Mouse (Mus musculus): ENCODE measurements around the gene Hdgfl3. TPM values are rescaled to one million over a fixed set of nuclear protein-coding genes. Genes with fewer than 3 reads are reported as not detected.

Gene Hdgfl3
- polyA plus RNA-seq, 1 experiment from 2014 or later: 54.4 TPM

DNA sequence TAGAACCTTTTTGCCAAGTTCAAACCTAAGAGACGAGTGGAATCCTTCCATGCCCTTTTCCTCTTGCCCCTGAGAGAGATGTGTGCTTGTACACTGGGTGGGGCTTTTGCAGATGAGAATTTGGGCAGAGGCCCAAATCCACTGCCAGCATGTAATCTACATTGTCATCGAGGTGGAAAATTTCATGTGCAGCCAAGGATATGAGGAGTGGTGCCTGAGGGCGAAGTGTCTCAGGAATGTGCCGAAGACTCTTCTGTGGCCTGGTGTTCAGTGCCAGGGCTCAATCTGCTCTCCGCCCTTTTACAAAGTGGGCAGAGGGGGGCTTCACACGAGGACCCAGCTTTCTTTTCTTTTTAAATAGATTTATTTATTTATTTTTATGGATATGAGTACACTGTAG lies 59.6 kb downstream of the Hdgfl3 start:
- WGBS: 66% methylated on average over 6 of the region's 6 CpGs

DNA sequence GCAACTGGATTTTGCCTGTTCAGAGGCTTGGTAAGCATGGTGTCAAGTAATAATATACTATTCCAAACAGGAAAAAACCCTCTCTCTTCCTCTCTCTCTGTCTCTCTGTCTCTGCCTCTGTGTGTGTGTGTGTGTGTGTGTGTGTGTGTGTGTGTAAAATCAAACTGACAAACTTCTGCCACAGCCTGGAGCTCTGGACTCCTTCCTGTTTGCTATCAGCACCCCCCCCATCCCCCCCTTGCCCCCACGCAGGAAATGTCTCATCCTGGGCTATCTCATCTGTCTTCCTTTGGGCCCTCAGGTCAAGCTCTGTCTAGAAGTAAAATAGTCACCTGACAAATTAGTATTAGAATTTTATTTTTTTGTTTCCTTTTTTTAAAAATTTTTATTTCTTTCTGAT lies 60.5 kb downstream of the Hdgfl3 start:
- H3K27ac ChIP-seq (ENCODE audit: low read length): no peak overlapping the region
- H3K4me2 ChIP-seq (ENCODE audit: low read length): no peak overlapping the region
- H3K9me3 ChIP-seq (ENCODE audit: control insufficient read depth, low read length): no peaks in the 10 kb centered on the region
- peaks cover 2% of the 10 kb centered on the region; the same call in 1 of the 2 replicates for H3K4me1 ChIP-seq (replicated peaks; ENCODE audit: control insufficient read depth, insufficient read depth, low read length)
- WGBS: 92% methylated on average over 1 of the region's 1 CpGs
- H3K36me3 ChIP-seq (ENCODE audit: control insufficient read depth, insufficient read depth): no peaks in the 10 kb centered on the region
- no peaks in the 10 kb centered on the region for H3K27me3 ChIP-seq (replicated peaks; ENCODE audit: control insufficient read depth, insufficient read depth, low read length)
- H3K9ac ChIP-seq (replicated peaks; ENCODE audit: low read depth, low read length): no peak overlapping the region
- H3K4me3 ChIP-seq (replicated peaks; ENCODE audit: low read length): no peak overlapping the region
- ATAC-seq: no peak

More for the DNA sequence above, 59.6 kb downstream of the Hdgfl3 start:
- Histone ChIP-seq H3K4me1 (replicated peaks; ENCODE audit: control insufficient read depth, insufficient read depth, low read length) (no peaks in the 10 kb centered on the region), H3K4me3 (replicated peaks; ENCODE audit: low read length) (no peak overlapping the region), H3K27me3 (replicated peaks; ENCODE audit: control insufficient read depth, insufficient read depth, low read length) (no peaks in the 10 kb centered on the region), H3K27ac (ENCODE audit: low read length) (no peak overlapping the region), H3K36me3 (ENCODE audit: control insufficient read depth, insufficient read depth) (no peaks in the 10 kb centered on the region), H3K9ac (replicated peaks; ENCODE audit: low read depth, low read length) (no peak overlapping the region), H3K4me2 (ENCODE audit: low read length) (no peak overlapping the region), H3K9me3 (ENCODE audit: control insufficient read depth, low read length) (no peaks in the 10 kb centered on the region)
- 0 out of 2 replicates have a peak, but pooled peaks have one; percentile 32 for ATAC-seq

DNA sequence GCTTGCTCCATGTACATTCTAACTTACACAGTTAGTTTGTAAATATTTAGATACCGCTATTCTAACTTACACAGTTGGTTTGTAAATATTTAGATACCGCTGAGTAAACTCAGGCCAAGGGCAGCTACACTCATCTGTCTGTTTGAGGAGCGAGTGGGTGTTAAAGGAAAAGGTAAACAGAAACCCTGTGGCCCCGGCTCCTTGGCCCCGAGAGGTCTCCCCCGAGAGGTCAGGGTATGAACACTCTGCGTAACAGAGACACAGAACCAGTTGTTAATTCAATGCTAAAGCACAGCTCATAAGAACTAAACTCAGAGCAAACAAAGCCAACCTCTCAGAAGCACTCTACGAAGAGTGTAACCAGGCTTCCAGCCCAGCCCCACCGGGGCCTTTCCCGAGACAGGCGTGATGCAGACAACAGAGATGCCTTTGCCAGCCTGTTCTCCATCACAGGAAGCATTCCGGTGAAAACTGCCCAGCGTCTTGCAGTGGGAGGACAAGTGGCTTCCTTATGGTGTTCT lies 61.7 kb downstream of the Hdgfl3 start:
- Histone ChIP-seq H3K27ac (ENCODE audit: low read length) (no peak overlapping the region), H3K27me3 (replicated peaks; ENCODE audit: control insufficient read depth, insufficient read depth, low read length) (no peaks in the 10 kb centered on the region), H3K9me3 (ENCODE audit: control insufficient read depth, low read length) (no peaks in the 10 kb centered on the region), H3K36me3 (ENCODE audit: control insufficient read depth, insufficient read depth) (no peaks in the 10 kb centered on the region), H3K4me2 (ENCODE audit: low read length) (no peak overlapping the region), H3K4me1 (replicated peaks; ENCODE audit: control insufficient read depth, insufficient read depth, low read length) (peaks cover 6% of the 10 kb centered on the region), H3K9ac (replicated peaks; ENCODE audit: low read depth, low read length) (no peak overlapping the region), H3K4me3 (replicated peaks; ENCODE audit: low read length) (no peak overlapping the region)
- no peak for ATAC-seq
- 81% methylated on average over 13 of the region's 13 CpGs for WGBS

DNA sequence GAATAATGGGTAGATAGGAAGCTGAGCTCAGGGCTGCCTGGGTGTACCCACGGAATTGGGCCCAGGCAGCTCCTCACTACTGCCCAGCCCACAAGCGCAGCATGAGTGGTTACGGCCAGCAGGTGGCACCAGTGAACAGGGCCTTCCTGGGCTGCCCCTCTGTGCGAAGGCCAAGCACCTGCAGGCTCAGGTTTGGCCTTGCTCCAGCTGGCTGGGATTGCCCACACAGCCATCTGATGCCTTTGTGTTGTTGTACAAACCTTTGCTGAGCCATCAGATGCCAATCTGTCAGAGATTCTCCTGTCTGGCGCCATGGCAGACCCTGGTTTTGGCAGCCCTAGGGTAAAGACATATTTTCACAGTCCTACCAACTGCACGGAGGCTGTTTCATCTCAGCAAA lies 66.1 kb downstream of the Hdgfl3 start:
- 13% methylated on average over 6 of the region's 6 CpGs for WGBS
- H3K9ac ChIP-seq (replicated peaks; ENCODE audit: low read depth, low read length): no peak overlapping the region
- peak overlapping the region; percentile 52 for H3K27ac ChIP-seq (ENCODE audit: low read length)

DNA sequence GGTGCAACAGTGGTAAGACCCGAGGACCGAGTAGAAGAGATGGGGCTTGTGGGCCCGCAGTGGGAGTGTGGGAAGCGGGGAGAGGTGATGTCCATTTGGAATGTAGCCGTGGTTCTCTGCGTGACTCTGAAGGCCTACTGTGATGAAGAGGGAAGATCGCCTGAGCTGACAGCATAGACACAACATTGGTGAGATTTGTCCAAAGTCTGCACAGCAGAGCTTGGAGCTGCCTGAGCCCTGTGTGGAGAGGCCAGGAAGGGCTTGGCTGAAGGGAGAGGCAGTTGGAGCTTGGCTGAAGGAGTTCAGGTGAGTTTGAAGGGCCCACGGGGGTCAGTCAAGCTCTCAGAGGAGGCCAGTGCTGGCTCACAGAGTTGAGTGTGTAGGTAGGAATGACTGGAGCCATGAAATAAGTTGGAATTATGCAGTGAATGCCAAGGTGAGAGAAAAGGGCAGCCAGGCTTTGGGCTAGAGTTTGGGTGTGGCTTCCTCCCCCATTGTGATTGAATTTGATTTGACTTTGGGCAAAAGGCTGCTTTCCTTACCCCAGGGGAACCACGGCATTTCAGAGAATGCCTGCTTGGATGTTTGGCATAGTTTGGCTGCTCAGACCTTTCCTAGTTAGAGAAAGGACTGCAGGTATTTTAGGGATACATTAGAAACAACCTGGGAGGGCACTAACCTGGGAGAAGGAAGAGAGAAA lies 66.9 kb downstream of the Hdgfl3 start:
- 92% methylated on average over 9 of the region's 9 CpGs for WGBS
- H3K9me3 ChIP-seq (ENCODE audit: control insufficient read depth, low read length): no peaks in the 10 kb centered on the region
- no peak overlapping the region for H3K4me2 ChIP-seq (ENCODE audit: low read length)
- no peak overlapping the region for H3K4me3 ChIP-seq (replicated peaks; ENCODE audit: low read length)
- no peaks in the 10 kb centered on the region for H3K27me3 ChIP-seq (replicated peaks; ENCODE audit: control insufficient read depth, insufficient read depth, low read length)
- no peak for ATAC-seq
- no peaks in the 10 kb centered on the region for H3K36me3 ChIP-seq (ENCODE audit: control insufficient read depth, insufficient read depth)
- no peak overlapping the region for H3K27ac ChIP-seq (ENCODE audit: low read length)
- no peak overlapping the region for H3K9ac ChIP-seq (replicated peaks; ENCODE audit: low read depth, low read length)
- H3K4me1 ChIP-seq (replicated peaks; ENCODE audit: control insufficient read depth, insufficient read depth, low read length): peaks cover 6% of the 10 kb centered on the region

More for the DNA sequence above, 66.1 kb downstream of the Hdgfl3 start:
- ATAC-seq: peak; percentile 92
- Histone ChIP-seq H3K36me3 (ENCODE audit: control insufficient read depth, insufficient read depth) (no peaks in the 10 kb centered on the region), H3K9me3 (ENCODE audit: control insufficient read depth, low read length) (no peaks in the 10 kb centered on the region), H3K4me2 (ENCODE audit: low read length) (no peak overlapping the region), H3K27me3 (replicated peaks; ENCODE audit: control insufficient read depth, insufficient read depth, low read length) (no peaks in the 10 kb centered on the region), H3K4me1 (replicated peaks; ENCODE audit: control insufficient read depth, insufficient read depth, low read length) (peaks cover 6% of the 10 kb centered on the region), H3K4me3 (replicated peaks; ENCODE audit: low read length) (no peak overlapping the region)

DNA sequence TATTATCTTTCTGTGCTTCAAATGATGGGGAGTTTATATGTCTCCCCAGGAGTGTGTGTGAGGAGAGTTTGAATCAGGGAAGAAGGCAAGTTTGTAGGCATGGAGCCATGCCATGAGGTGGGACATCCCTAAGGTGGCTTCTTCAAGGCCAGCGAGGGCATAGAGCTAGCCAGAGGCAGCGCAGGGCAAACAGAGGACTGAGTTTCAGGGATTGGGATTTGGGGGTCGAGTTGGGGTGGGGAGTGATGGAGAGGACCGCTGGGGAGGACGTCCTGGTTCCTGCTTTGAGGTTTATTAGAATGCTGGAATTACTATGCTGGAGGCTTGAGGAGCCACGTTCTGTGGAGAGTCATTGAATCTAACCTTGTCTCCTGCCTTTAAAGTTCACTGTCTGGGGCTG lies 68.3 kb downstream of the Hdgfl3 start:
- H3K9me3 ChIP-seq (ENCODE audit: control insufficient read depth, low read length): no peaks in the 10 kb centered on the region
- H3K36me3 ChIP-seq (ENCODE audit: control insufficient read depth, insufficient read depth): no peaks in the 10 kb centered on the region
- no peak overlapping the region for H3K9ac ChIP-seq (replicated peaks; ENCODE audit: low read depth, low read length)
- H3K4me2 ChIP-seq (ENCODE audit: low read length): no peak overlapping the region
- no peak overlapping the region for H3K27ac ChIP-seq (ENCODE audit: low read length)
- H3K27me3 ChIP-seq (replicated peaks; ENCODE audit: control insufficient read depth, insufficient read depth, low read length): no peaks in the 10 kb centered on the region
- H3K4me1 ChIP-seq (replicated peaks; ENCODE audit: control insufficient read depth, insufficient read depth, low read length): peaks cover 6% of the 10 kb centered on the region
- 96% methylated on average over 6 of the region's 6 CpGs for WGBS
- no peak for ATAC-seq
- H3K4me3 ChIP-seq (replicated peaks; ENCODE audit: low read length): no peak overlapping the region

DNA sequence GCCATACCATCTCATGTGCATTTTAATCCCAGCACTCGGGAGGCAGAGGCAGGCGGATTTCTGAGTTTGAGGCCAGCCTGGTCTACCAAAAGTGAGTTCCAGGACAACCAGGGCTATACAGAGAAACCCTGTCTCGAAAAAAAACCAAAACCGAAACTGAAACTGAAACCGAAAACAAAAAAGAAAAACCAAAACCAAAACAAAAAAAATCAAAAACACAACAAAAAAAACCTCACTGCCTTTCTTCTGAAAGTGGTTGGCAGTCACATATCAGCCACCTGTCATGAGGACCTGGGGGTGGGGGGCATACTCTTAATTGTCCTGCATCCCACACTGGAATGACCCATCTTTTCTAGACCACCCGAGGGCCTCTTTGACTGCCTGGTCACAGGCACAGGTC lies 69.7 kb downstream of the Hdgfl3 start:
- Histone ChIP-seq H3K27ac (ENCODE audit: low read length) (no peak overlapping the region), H3K27me3 (replicated peaks; ENCODE audit: control insufficient read depth, insufficient read depth, low read length) (0 out of 2 replicates have a peak, but pooled peaks cover 3% of the 10 kb centered on the region), H3K36me3 (ENCODE audit: control insufficient read depth, insufficient read depth) (no peaks in the 10 kb centered on the region), H3K4me1 (replicated peaks; ENCODE audit: control insufficient read depth, insufficient read depth, low read length) (peaks cover 15% of the 10 kb centered on the region), H3K9ac (replicated peaks; ENCODE audit: low read depth, low read length) (no peak overlapping the region), H3K4me2 (ENCODE audit: low read length) (no peak overlapping the region), H3K4me3 (replicated peaks; ENCODE audit: low read length) (no peak overlapping the region), H3K9me3 (ENCODE audit: control insufficient read depth, low read length) (no peaks in the 10 kb centered on the region)
- 94% methylated on average over 6 of the region's 6 CpGs for WGBS
- no peak for ATAC-seq

DNA sequence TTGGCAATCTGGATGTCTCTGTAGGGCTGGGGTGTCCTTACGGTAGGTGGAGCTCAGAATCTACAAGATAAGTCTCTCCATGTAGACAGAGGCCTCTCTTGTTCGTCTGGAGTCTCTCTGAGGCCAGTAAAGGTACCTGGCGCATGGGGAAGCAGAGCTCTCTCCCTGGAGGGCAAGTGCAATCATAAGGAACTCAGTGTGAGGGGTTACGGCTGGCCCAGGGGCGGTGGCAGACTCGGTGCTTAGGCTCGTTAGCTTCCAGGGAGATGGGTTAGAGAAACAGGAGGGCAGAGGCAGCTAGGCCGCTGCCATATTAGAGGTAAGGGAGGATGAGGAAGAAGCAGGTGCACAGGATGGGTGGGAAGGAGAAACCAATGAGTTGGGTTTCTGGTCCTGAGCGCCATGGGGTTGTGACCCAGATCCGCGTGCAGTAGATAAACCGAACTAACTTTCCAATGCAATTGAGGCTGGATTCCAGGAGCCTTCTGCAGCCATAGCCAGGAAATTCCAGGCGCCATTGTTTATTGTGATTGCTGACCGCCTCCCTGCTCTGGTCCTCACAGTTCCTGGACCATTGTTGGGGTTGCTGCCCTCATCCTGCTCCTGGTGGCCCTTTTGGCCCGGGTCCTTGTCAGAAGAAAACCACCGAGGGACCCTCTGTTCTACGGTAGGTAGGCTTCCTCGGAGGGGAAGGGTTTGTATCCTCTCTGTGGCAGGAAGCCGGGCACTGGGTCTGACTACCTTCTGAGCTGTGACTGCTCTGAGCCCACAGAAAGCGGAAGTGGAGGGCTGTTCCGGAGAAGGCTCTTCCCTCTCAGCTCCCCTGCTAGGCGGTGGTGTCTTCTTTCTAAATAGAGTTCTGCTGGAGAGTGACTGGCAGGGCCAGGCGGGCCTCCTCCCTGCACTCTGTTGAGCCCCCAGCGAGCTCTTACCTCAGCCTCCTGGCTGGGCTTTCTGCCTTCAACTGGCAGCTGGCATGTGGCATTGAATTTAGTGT lies 71.4 kb downstream of the Hdgfl3 start:
- ATAC-seq: no peak
- H3K4me1 ChIP-seq (replicated peaks; ENCODE audit: control insufficient read depth, insufficient read depth, low read length): peaks cover 12% of the 10 kb centered on the region
- H3K4me3 ChIP-seq (replicated peaks; ENCODE audit: low read length): no peak overlapping the region
- H3K36me3 ChIP-seq (ENCODE audit: control insufficient read depth, insufficient read depth): no peaks in the 10 kb centered on the region
- no peak overlapping the region for H3K4me2 ChIP-seq (ENCODE audit: low read length)
- no peak overlapping the region for H3K9ac ChIP-seq (replicated peaks; ENCODE audit: low read depth, low read length)
- no peak overlapping the region for H3K27ac ChIP-seq (ENCODE audit: low read length)
- 73% methylated on average over 24 of the region's 24 CpGs for WGBS
- H3K9me3 ChIP-seq (ENCODE audit: control insufficient read depth, low read length): no peaks in the 10 kb centered on the region
- H3K27me3 ChIP-seq (replicated peaks; ENCODE audit: control insufficient read depth, insufficient read depth, low read length): peaks cover 3% of the 10 kb centered on the region; the same call in 1 of the 2 replicates

DNA sequence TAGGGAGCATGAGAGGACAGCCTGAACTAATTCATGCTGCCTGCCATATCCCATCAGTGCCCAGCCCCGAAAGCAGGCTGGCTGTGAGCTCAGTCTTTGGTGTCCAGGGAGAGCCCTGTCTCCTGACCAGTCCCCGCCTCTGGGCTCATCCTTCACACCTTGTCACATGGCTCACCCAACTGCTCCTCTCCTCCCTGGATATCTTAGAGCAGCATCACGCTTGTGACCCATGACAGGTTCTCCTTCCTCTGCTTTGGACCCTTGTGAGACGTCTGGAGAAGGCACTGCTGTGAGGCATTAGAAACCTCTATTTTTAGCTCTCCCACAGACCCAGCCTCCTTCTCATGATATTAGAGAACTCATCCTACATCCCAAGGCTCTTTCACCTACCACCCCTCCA lies 72.4 kb downstream of the Hdgfl3 start:
- H3K27me3 ChIP-seq (replicated peaks; ENCODE audit: control insufficient read depth, insufficient read depth, low read length): peaks cover 3% of the 10 kb centered on the region; the same call in 1 of the 2 replicates
- H3K4me3 ChIP-seq (replicated peaks; ENCODE audit: low read length): no peak overlapping the region
- H3K4me2 ChIP-seq (ENCODE audit: low read length): no peak overlapping the region
- 95% methylated on average over 4 of the region's 4 CpGs for WGBS
- ATAC-seq: no peak
- no peak overlapping the region for H3K9ac ChIP-seq (replicated peaks; ENCODE audit: low read depth, low read length)
- no peaks in the 10 kb centered on the region for H3K9me3 ChIP-seq (ENCODE audit: control insufficient read depth, low read length)
- H3K36me3 ChIP-seq (ENCODE audit: control insufficient read depth, insufficient read depth): no peaks in the 10 kb centered on the region
- H3K4me1 ChIP-seq (replicated peaks; ENCODE audit: control insufficient read depth, insufficient read depth, low read length): peaks cover 12% of the 10 kb centered on the region
- H3K27ac ChIP-seq (ENCODE audit: low read length): no peak overlapping the region

Measured in forebrain, embryonic 16.5 days (tissue).